Mouse (Mus musculus) E14TG2a.4 (cell line): Measurements from ENCODE around the gene Tom1l1.

Source experiments
- CTCF ChIP-seq: conservative IDR thresholded peaks from 2 replicates; pipeline ENCODE4 v1.5.1; 2014; ENCODE audit warnings: low read length
- NANOG ChIP-seq: IDR thresholded peaks from 2 replicates; pipeline ENCODE4 v1.6.1; 2014; ENCODE audit warnings: borderline replicate concordance, low read length, mixed read lengths
- POU5F1 ChIP-seq: IDR thresholded peaks from 2 replicates; pipeline ENCODE4 v1.6.1; 2014; ENCODE audit warnings: low read length, borderline replicate concordance

DNA sequence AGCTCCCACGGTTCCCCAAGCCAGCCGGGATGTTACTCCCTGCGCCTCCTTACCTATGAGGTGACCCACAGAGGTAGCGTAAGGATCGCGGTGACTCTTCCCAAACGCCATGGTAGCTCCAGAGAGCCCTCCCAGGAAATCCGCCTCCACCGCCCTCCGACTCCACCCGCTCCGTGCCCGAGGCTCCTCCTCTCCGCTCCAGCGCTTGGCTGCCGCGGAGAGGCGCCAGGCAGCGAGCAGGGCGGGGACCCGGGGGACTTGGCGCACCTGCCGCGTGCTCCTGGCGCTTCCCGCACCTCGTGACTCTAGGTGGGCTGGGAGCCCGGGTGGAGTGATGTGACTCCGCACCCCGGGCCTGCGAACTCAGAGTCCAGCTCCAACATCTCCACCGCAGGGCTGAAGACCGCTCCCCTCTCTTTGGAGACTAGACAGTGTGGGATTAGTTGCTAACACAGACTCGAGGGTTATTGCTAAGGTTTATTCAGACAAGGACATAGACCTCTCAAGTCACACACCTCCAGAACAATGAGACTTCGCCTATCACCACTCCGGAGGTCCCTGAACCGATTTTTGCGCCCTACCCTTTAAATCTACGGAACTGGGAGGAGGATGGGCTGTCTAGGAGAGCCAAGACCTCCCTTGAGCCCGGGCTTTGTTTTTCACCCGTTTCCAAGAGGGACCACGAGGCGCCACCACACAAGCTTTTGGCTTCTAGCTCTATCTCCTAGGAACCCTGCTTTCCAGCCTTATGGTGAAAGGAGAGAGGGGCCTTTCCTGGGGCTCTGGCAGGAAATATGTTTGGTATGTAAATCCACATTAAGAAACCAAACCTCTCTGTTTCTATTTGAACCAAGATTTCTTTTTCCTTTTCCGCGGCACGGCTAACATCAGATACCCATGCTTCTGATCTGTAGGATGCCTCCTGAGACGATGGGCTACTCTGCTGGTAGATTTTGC lies at the start of gene Tom1l1:
- TF ChIP-seq CTCF (no peak), POU5F1 (no peak), NANOG (no peak)
